Mouse (Mus musculus) neural tube, embryonic 13.5 days (tissue): Measurements from ENCODE around the gene Magi3. TPM values are rescaled to one million over a fixed set of nuclear protein-coding genes. Genes with fewer than 3 reads are reported as not detected.
A peak's percentile ranks its signal among the peaks of the same experiment; 100 is the strongest.

Experiments
- ATAC-seq: fragments of 200-750 bp; cut with Nextera tagmentation; 2 replicates; pipeline ENCODE4 v1.8.0; 2017; ENCODE audit warnings: low read depth, mild to moderate bottlenecking, moderate TSS enrichment, moderate library complexity
- H3K27ac ChIP-seq: fragments of 300-500 bp; sonication (generic); replicated peaks from 2 replicates; pipeline ENCODE4 v1.5.1; 2015; ENCODE audit warnings: moderate library complexity, mild to moderate bottlenecking, inconsistent platforms
- H3K27me3 ChIP-seq: fragments of 300-500 bp; sonication (generic); 2 replicates; pipeline ENCODE4 v1.6.1; 2015; ENCODE audit warnings: mild to moderate bottlenecking, inconsistent platforms
- H3K36me3 ChIP-seq: fragments of 300-500 bp; sonication (generic); 2 replicates; pipeline ENCODE4 v1.6.1; 2015; ENCODE audit warnings: mild to moderate bottlenecking, inconsistent platforms
- H3K4me1 ChIP-seq: fragments of 300-500 bp; sonication (generic); replicated peaks from 2 replicates; pipeline ENCODE4 v1.6.1; 2015; ENCODE audit warnings: inconsistent platforms
- H3K4me2 ChIP-seq: fragments of 300-500 bp; sonication (generic); 2 replicates; pipeline ENCODE4 v1.6.1; 2015; ENCODE audit warnings: inconsistent platforms, mild to moderate bottlenecking, moderate library complexity
- H3K4me3 ChIP-seq: fragments of 300-500 bp; sonication (generic); 2 replicates; pipeline ENCODE4 v1.5.1; 2015; ENCODE audit warnings: mild to moderate bottlenecking, inconsistent platforms
- H3K9ac ChIP-seq: fragments of 300-500 bp; sonication (generic); 2 replicates; pipeline ENCODE4 v1.6.1; 2015; ENCODE audit warnings: moderate library complexity, mild to moderate bottlenecking, inconsistent platforms
- H3K9me3 ChIP-seq: fragments of 300-500 bp; sonication (generic); 2 replicates; pipeline ENCODE4 v1.6.1; 2016; ENCODE audit warnings: inconsistent platforms
- WGBS: fragments of 180-500 bp; shearing (Covaris S2); methylation state at CpG from one replicate; pipeline ENCODE4 v1.1.7; 2015; 5-methylcytosine and 5-hydroxymethylcytosine counted together
- polyA plus RNA-seq: library from polyadenylated mRNA; unstranded; fragments of >200 nt; fragmentation: Nextera tagmentation; extraction: Ambion mirVana; gene quantifications from 2 replicates; pipeline ENCODE4 v1.2.1, GENCODE M21; 2015

Magi3 gene
- polyA plus RNA-seq, 1 experiment from 2014 or later: 8.6 TPM

- Histone ChIP-seq H3K27me3 (no peaks in the 10 kb centered on the region), H3K36me3 (no peaks in the 10 kb centered on the region), H3K9me3 (no peaks in the 10 kb centered on the region), H3K27ac (no peak overlapping the region), H3K9ac (no peak overlapping the region), H3K4me3 (no peak overlapping the region), H3K4me1 (no peaks in the 10 kb centered on the region), H3K4me2 (no peak overlapping the region)
- no peak for ATAC-seq
Measured at GRCm38 (mm10) chr3:104101249-104101648, 118.9 kb downstream of the Magi3 start.

GRCm38 (mm10) chr3:104095936-104096335 lies 124.2 kb downstream of the Magi3 start:
- H3K9me3 ChIP-seq: no peaks in the 10 kb centered on the region
- H3K27me3 ChIP-seq: no peaks in the 10 kb centered on the region
- H3K27ac ChIP-seq: no peak overlapping the region
- H3K9ac ChIP-seq: no peak overlapping the region
- no peaks in the 10 kb centered on the region for H3K4me1 ChIP-seq
- no peak overlapping the region for H3K4me3 ChIP-seq
- ATAC-seq: no peak
- no peak overlapping the region for H3K4me2 ChIP-seq
- H3K36me3 ChIP-seq: peaks cover 7% of the 10 kb centered on the region; the same call in 1 of the 2 replicates
- 77% methylated on average over 3 of the region's 3 CpGs for WGBS

GRCm38 (mm10) chr3:104094646-104095045 lies 125.5 kb downstream of the Magi3 start:
- no peaks in the 10 kb centered on the region for H3K27me3 ChIP-seq
- 80% methylated on average over 1 of the region's 1 CpGs for WGBS
- H3K4me3 ChIP-seq: no peak overlapping the region
- H3K4me2 ChIP-seq: no peak overlapping the region
- no peak overlapping the region for H3K9ac ChIP-seq
- peaks cover 7% of the 10 kb centered on the region; the same call in 1 of the 2 replicates for H3K36me3 ChIP-seq
- no peak for ATAC-seq
- H3K9me3 ChIP-seq: no peaks in the 10 kb centered on the region
- no peak overlapping the region for H3K27ac ChIP-seq
- H3K4me1 ChIP-seq: no peaks in the 10 kb centered on the region

- H3K9me3 ChIP-seq: no peaks in the 10 kb centered on the region
- whole genome bisulfite sequencing: 83% methylated on average over 5 of the region's 5 CpGs
- no peak overlapping the region for H3K4me3 ChIP-seq
- H3K27ac ChIP-seq: no peak overlapping the region
- H3K4me1 ChIP-seq: no peaks in the 10 kb centered on the region
- no peaks in the 10 kb centered on the region for H3K27me3 ChIP-seq
- H3K9ac ChIP-seq: no peak overlapping the region
- ATAC-seq: no peak
- H3K36me3 ChIP-seq: peaks cover 7% of the 10 kb centered on the region; the same call in 1 of the 2 replicates
- no peak overlapping the region for H3K4me2 ChIP-seq
Measured at GRCm38 (mm10) chr3:104092759-104093158, 127.4 kb downstream of the Magi3 start.

GRCm38 (mm10) chr3:104082031-104082430 lies 138.1 kb downstream of the Magi3 start:
- H3K9me3 ChIP-seq: no peaks in the 10 kb centered on the region
- no peaks in the 10 kb centered on the region for H3K4me1 ChIP-seq
- H3K27me3 ChIP-seq: no peaks in the 10 kb centered on the region
- no peak overlapping the region for H3K9ac ChIP-seq
- ATAC-seq: no peak
- no peak overlapping the region for H3K27ac ChIP-seq
- H3K36me3 ChIP-seq: peaks cover 6% of the 10 kb centered on the region; the same call in 1 of the 2 replicates
- H3K4me2 ChIP-seq: no peak overlapping the region
- 83% methylated on average over 1 of the region's 1 CpGs for WGBS
- H3K4me3 ChIP-seq: no peak overlapping the region

GRCm38 (mm10) chr3:104078725-104079124 lies 141.4 kb downstream of the Magi3 start:
- no peak for ATAC-seq
- Histone ChIP-seq H3K4me2 (no peak overlapping the region), H3K27ac (no peak overlapping the region), H3K9ac (no peak overlapping the region), H3K4me3 (no peak overlapping the region), H3K27me3 (no peaks in the 10 kb centered on the region), H3K9me3 (no peaks in the 10 kb centered on the region), H3K36me3 (peaks cover 6% of the 10 kb centered on the region; the same call in 1 of the 2 replicates), H3K4me1 (no peaks in the 10 kb centered on the region)

- no peaks in the 10 kb centered on the region for H3K27me3 ChIP-seq
- no peak overlapping the region for H3K9ac ChIP-seq
- H3K4me3 ChIP-seq: no peak overlapping the region
- no peak overlapping the region for H3K4me2 ChIP-seq
- ATAC-seq: no peak
- no peaks in the 10 kb centered on the region for H3K4me1 ChIP-seq
- H3K27ac ChIP-seq: no peak overlapping the region
- peaks cover 3% of the 10 kb centered on the region; the same call in 1 of the 2 replicates for H3K36me3 ChIP-seq
- H3K9me3 ChIP-seq: no peaks in the 10 kb centered on the region
Measured at GRCm38 (mm10) chr3:104069395-104069794, 150.8 kb downstream of the Magi3 start.

GRCm38 (mm10) chr3:104059001-104059622 lies 161.1 kb downstream of the Magi3 start:
- no peaks in the 10 kb centered on the region for H3K9me3 ChIP-seq
- H3K4me3 ChIP-seq: no peak overlapping the region
- no peak overlapping the region for H3K9ac ChIP-seq
- H3K4me2 ChIP-seq: no peak overlapping the region
- peak overlapping the region; percentile 61 for H3K27ac ChIP-seq
- WGBS: 20% methylated on average over 6 of the region's 6 CpGs
- ATAC-seq: peak; percentile 84
- peaks cover 11% of the 10 kb centered on the region; the same call in 1 of the 2 replicates for H3K4me1 ChIP-seq
- H3K27me3 ChIP-seq: no peaks in the 10 kb centered on the region
- H3K36me3 ChIP-seq: no peaks in the 10 kb centered on the region

- no peak overlapping the region for H3K27ac ChIP-seq
- WGBS: 86% methylated on average over 1 of the region's 1 CpGs
- H3K4me1 ChIP-seq: no peaks in the 10 kb centered on the region
- no peaks in the 10 kb centered on the region for H3K9me3 ChIP-seq
- H3K9ac ChIP-seq: no peak overlapping the region
- H3K27me3 ChIP-seq: no peaks in the 10 kb centered on the region
- H3K4me3 ChIP-seq: no peak overlapping the region
- H3K36me3 ChIP-seq: no peaks in the 10 kb centered on the region; the same call in 1 of the 2 replicates
- H3K4me2 ChIP-seq: no peak overlapping the region
- ATAC-seq: no peak
Measured at GRCm38 (mm10) chr3:104032747-104033146, 187.4 kb downstream of the Magi3 start.

GRCm38 (mm10) chr3:104032086-104032485 lies 188.1 kb downstream of the Magi3 start:
- Histone ChIP-seq H3K4me3 (no peak overlapping the region), H3K27me3 (no peaks in the 10 kb centered on the region), H3K4me1 (no peaks in the 10 kb centered on the region), H3K4me2 (no peak overlapping the region), H3K9ac (no peak overlapping the region), H3K27ac (no peak overlapping the region), H3K9me3 (no peaks in the 10 kb centered on the region), H3K36me3 (peaks cover 6% of the 10 kb centered on the region)
- WGBS: 100% methylated on average over 1 of the region's 1 CpGs
- no peak for ATAC-seq

GRCm38 (mm10) chr3:104026938-104027337 lies 193.2 kb downstream of the Magi3 start:
- no peak for ATAC-seq
- Histone ChIP-seq H3K27ac (no peak overlapping the region), H3K4me2 (no peak overlapping the region), H3K27me3 (no peaks in the 10 kb centered on the region), H3K9ac (no peak overlapping the region), H3K9me3 (no peaks in the 10 kb centered on the region), H3K36me3 (peaks cover 32% of the 10 kb centered on the region), H3K4me3 (no peak overlapping the region), H3K4me1 (no peaks in the 10 kb centered on the region)
- WGBS: 56% methylated on average over 3 of the region's 3 CpGs

- ATAC-seq: 0 out of 2 replicates have a peak, but pooled peaks have one; percentile 23
- WGBS: 84% methylated on average over 12 of the region's 12 CpGs
Measured at GRCm38 (mm10) chr3:104020101-104020500, 200.1 kb downstream of the Magi3 start.

GRCm38 (mm10) chr3:104019453-104019852 lies 200.7 kb downstream of the Magi3 start:
- no peak overlapping the region for H3K4me2 ChIP-seq
- no peaks in the 10 kb centered on the region for H3K9me3 ChIP-seq
- H3K27me3 ChIP-seq: no peaks in the 10 kb centered on the region
- H3K36me3 ChIP-seq: peaks cover 69% of the 10 kb centered on the region
- no peak for ATAC-seq
- H3K27ac ChIP-seq: no peak overlapping the region
- 67% methylated on average over 4 of the region's 4 CpGs for WGBS
- no peaks in the 10 kb centered on the region for H3K4me1 ChIP-seq
- H3K4me3 ChIP-seq: no peak overlapping the region
- no peak overlapping the region for H3K9ac ChIP-seq

More at GRCm38 (mm10) chr3:104020101-104020500, 200.1 kb downstream of the Magi3 start:
- H3K9me3 ChIP-seq: no peaks in the 10 kb centered on the region
- peaks cover 62% of the 10 kb centered on the region for H3K36me3 ChIP-seq
- no peak overlapping the region for H3K27ac ChIP-seq
- H3K4me2 ChIP-seq: no peak overlapping the region
- H3K4me3 ChIP-seq: no peak overlapping the region
- H3K27me3 ChIP-seq: no peaks in the 10 kb centered on the region
- no peaks in the 10 kb centered on the region for H3K4me1 ChIP-seq
- no peak overlapping the region for H3K9ac ChIP-seq
